Mouse (Mus musculus): Measurements from ENCODE around the gene Zswim4.

- TF ChIP-seq CTCF (conservative IDR thresholded peaks at IDR 0.05; ENCODE audit: low read length), result no peak
- TF ChIP-seq NANOG (IDR thresholded peaks at IDR 0.05; ENCODE audit: borderline replicate concordance, low read length), result no peak
Observed at GRCm38 (mm10) chr8:84237542-84238229, 831 bp upstream of the Zswim4 start.
